Mouse (Mus musculus) cerebellum, adult 11 months (tissue): ENCODE measurements at regions not wholly inside any gene's neighbourhood (a gene's known extent, or its start where the extent isn't known, plus 50 kb on each side); places are given as distances from the start of the nearest gene placed in this dataset.
A peak's percentile ranks its signal among the peaks of the same experiment; 100 is the strongest.

ENCODE experiments used
- DNase-seq: peaks from one replicate; pipeline ENCODE4 v3.0.0; 2022

DNA sequence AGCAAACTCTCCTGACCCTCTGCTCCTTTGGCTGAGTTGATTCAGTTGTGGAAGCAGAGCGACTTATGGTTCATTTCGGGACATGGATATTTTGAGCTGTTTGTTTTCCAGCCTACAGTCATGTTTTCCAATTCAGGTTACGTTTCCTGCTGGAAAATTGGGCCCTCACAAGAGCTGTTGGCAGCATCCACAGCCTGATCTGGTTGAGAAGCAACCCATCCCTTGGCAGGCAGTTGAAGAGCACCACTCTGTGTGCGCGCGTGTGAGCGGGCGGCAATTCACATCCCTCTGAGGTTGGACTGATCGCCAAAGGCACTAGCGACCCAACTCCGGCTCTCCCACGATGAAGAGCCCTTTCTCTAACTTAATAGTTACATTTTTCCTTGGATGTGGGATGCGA is 457.1 kb downstream of the Tmem38b start:
- no peak for DNase-seq

- DNase-seq: no peak
Observed at GRCm38 (mm10) chr4:54313804-54314203, 488.0 kb downstream of the Tmem38b start.

GRCm38 (mm10) chr4:54324851-54325250 is 499.0 kb downstream of the Tmem38b start:
- DNase-seq: no peak

- DNase-seq: no peak
Observed at GRCm38 (mm10) chr4:54328273-54328672, 502.4 kb downstream of the Tmem38b start.

DNA sequence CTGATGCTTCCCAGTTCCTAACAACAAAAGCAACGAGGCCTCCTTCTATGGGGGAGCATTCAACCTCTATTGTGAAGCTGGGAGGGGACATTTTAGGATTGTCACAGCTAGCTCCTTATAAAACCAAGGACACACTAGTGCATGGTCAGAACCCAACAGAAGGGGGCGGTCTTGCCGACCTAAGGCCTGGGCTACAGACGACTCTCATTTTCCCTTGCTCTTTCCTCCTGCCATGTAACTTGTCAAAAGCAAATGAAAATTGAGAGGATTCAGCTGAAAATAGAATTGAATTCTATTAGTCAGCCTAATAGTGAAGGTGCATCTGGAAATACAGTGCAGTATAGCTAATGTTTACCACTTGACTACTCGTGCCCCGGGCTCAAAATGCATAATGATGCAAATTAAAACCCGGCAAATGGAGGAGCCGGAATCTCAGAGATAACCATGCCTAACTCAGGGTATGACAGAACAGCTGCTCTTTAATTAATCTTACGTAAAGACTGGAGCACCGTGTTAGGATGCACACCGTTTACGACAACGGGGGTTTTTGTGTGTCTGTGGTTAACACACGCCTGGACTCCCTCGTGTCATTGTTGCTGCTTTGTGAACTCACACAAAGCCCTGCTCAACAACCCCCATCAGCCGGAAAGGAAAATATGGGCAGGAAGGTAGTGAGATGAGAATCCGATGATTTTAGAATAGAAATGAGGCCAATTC is 503.0 kb downstream of the Tmem38b start:
- DNase-seq: no peak

- no peak for DNase-seq
Observed at GRCm38 (mm10) chr4:54330686-54331085, 504.8 kb downstream of the Tmem38b start.

- DNase-seq: no peak
Observed at GRCm38 (mm10) chr4:54331588-54332211, 505.9 kb downstream of the Tmem38b start.

GRCm38 (mm10) chr4:54332261-54332660 is 506.4 kb downstream of the Tmem38b start:
- no peak for DNase-seq

DNA sequence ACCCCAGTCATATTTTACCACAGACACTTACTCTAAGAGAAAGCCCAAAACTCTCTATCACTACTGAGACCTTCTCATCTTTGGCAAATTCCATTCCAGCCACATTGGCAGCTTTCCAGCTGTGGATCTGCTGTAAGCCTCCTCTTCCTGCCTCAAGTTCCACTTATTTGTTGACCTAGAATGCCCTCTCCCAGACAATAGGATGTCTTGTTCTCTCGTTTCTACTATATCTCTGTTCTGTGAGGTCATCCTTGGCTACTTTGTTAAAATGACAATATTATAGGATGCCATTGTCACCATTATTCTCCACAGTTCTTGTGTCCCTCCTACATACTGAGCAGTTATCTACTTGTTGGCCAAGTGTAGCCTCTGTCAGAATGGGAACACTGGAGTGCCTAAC is 512.7 kb downstream of the Tmem38b start:
- peak; percentile 2 for DNase-seq

- DNase-seq: no peak
Observed at GRCm38 (mm10) chr4:54340106-54340505, 514.3 kb downstream of the Tmem38b start.

GRCm38 (mm10) chr4:54353657-54354390 is 528.0 kb downstream of the Tmem38b start:
- DNase-seq: no peak

GRCm38 (mm10) chr4:54354391-54354726 is 528.5 kb downstream of the Tmem38b start:
- DNase-seq: no peak

DNA sequence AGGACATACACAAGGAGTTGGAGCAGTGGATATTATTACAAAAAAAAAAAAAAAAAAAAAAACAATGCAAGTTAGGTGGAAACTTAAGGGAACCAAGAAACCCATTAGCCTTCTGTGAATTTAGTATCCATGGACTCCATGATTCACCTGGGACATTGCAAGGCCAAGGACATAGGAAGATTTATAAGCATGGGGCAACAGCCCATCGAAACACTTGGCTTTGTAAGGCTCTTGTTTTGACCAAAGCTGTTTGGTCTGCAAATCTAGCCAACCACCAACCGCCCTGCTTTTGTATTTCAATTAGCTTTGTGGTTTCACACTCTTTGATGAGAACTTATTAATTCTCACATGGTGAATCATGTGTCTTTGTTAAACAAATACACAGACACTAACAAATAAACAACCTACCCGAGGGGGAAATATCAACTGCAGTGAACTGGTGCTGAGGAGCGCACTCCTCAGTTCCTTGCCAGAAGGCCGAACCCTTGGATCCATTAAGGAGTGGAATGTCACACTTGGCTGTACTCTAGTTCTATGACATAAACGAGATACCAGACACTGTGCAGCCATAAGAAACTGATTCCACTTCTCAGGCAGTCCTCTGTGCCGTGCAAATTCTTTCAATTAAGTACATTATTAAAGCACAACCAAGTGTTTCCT is 529.7 kb downstream of the Tmem38b start:
- no peak for DNase-seq

GRCm38 (mm10) chr4:54356041-54356427 is 530.2 kb downstream of the Tmem38b start:
- DNase-seq: no peak

DNA sequence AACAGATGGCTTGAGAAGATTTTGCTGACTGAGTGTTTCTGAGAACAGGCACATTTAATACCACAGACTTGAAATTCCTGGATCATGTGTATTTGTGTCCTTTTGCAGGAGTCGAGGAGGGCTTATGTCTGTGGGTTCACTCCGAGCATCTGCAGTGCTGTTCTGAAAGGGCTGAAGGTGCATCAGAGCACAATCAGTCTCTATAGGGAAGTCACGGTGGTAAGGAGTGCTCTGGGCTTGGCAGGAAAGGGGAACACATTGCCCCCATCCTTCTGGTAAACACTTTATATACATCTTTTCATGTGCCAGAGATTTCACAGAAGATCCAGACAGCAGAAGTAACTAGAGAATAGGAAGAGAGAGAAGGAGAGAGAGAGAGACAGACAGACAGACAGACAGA is 545.1 kb downstream of the Tmem38b start:
- no peak for DNase-seq

DNA sequence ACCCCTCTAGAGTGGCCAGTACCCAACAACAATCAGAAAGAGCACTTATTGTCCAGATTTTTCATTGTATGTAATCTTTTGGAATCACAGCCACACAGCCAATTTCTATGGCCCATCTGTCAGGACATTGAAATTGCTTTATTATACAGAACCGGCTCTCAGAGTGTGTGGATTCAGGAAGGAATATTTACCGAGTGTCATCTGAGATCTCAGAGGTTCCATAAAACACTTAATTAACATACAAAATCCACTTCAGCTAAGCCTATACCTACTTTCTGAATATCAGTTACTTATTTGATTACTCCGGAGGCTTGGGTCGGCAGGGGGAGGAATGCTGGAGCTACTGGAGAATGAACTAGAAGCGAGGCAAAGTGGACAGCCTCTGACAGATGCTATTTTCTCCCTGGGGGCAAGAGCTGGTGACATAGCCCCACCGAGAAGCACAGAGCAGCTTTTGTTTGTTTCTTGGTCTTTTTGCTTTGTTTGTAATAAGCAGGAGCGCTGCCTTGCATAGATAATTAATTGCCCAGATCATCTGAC is 545.6 kb downstream of the Tmem38b start:
- DNase-seq: no peak

DNA sequence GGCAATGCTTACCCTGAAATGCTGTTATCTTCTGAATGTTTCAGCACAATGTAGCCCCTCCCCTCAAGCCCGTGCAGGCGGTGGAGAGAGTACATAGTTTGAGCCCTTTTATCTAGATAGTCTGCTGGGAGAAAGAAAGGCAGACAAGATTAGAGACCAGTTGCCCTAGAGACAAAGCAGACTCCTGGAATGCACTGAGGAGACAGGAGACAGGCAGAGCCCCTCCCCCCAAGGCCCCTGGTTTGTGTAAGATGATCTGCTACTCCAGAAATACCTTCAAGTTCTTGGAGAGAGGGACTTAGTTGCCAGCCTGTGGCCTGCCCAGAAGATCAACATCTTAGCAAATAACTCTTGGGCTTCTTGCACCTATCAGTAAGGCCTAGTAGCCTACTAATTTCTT is 547.8 kb downstream of the Tmem38b start:
- no peak for DNase-seq

DNA sequence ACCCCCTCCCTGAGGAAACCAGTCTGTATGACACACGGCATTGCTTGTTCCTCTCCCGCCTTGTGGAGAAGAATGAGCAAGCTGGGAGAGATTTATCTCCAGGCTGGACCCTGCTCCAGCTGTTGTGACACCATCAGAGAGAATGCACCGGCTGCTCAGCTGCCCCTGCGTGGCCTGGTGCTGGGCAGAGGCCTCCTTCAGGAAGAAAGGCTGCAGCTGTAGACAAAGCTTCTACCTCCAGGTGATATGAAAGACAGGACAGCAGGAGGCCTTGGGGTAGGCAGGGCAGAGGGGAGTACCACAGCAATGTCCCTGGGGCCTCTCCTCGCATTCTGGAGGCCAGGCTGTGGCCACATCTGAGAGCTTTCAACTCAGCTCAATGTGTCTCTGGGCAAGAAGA is 548.6 kb downstream of the Tmem38b start:
- DNase-seq: no peak

- DNase-seq: no peak
Observed at GRCm38 (mm10) chr4:54387460-54387859, 557.4 kb upstream of the Zfp462 start.

- DNase-seq: no peak
Observed at GRCm38 (mm10) chr4:54391536-54392208, 553.2 kb upstream of the Zfp462 start.

GRCm38 (mm10) chr4:54406151-54406550 is 538.7 kb upstream of the Zfp462 start:
- DNase-seq: no peak

DNA sequence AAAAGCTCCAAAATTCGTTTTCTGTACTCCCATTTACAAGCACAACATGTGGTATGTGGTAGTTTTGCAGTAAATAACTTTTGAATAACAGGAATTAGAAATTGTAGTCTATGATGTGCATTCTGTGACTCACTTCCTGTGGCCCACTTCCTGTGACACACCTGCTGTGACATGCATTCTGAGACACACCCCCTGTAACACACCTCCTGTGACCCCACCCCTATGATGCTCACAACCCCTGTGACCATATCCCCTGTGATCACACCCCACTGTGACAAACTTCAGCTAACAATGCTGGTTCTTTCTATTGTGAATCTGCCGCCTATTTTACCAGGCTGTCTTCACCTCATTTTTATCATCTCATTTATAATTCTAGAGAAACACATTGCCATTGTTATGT is 536.9 kb upstream of the Zfp462 start:
- DNase-seq: no peak

DNA sequence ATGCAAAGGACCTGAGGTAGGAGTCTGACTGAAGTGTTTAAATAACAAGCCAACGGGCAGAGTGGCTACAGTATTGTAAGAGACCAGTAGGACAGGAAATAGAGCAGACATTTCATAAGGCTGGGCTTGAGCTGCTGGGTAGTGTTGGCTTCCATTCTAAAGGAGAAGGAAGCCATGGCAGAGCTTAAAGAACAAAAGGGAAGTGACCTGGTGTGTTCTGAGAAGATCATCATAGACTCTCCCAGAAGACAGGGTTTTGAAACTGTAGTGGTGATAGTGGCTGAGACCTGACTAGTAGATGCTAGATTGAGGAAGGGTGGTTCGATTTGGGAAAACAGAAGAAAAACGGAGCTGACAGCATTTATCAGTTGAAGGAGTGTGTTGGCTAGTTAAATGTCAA is 514.1 kb upstream of the Zfp462 start:
- DNase-seq: no peak
